Mouse (Mus musculus) limb, embryonic 10.5 days (tissue): ENCODE data around the gene 4930430F08Rik. TPM values are rescaled to one million over a fixed set of nuclear protein-coding genes. Genes with fewer than 3 reads are reported as not detected.
"Not testable (repeated sequence)": the region's sequence is repeated elsewhere in the genome, so short reads cannot be mapped to it uniquely, and the experiment has no call there.

Experiments
- DNase-seq: peaks from one replicate; pipeline ENCODE4 v3.0.0-alpha.2; 2017; ENCODE audit warnings: low spot score
- H3K27ac ChIP-seq: fragments of 300-500 bp; sonication (generic); 2 replicates; pipeline ENCODE4 v1.5.1; 2016; ENCODE audit warnings: mild to moderate bottlenecking
- H3K27me3 ChIP-seq: fragments of 300-500 bp; sonication (generic); 2 replicates; pipeline ENCODE4 v1.6.1; 2016; ENCODE audit warnings: low read depth, mild to moderate bottlenecking; ENCODE audit not compliant: poor library complexity, severe bottlenecking
- H3K36me3 ChIP-seq: fragments of 300-500 bp; sonication (generic); 2 replicates; pipeline ENCODE4 v1.6.1; 2016; ENCODE audit warnings: mild to moderate bottlenecking, moderate library complexity
- H3K4me1 ChIP-seq: fragments of 300-500 bp; sonication (generic); 2 replicates; pipeline ENCODE4 v1.6.1; 2016
- H3K4me3 ChIP-seq: fragments of 300-500 bp; sonication (generic); 2 replicates; pipeline ENCODE4 v1.5.1; 2016; ENCODE audit warnings: mild to moderate bottlenecking, moderate library complexity
- H3K9me3 ChIP-seq: fragments of 300-500 bp; sonication (generic); replicated peaks from 2 replicates; pipeline ENCODE4 v1.6.1; 2016; ENCODE audit warnings: mild to moderate bottlenecking
- WGBS: fragments of 180-500 bp; shearing (Covaris S2); methylation state at CpG from one replicate; pipeline ENCODE4 v1.1.7; 2016; 5-methylcytosine and 5-hydroxymethylcytosine counted together
- polyA plus RNA-seq: library from polyadenylated mRNA; unstranded; fragments of >200 nt; fragmentation: Nextera tagmentation; extraction: Ambion mirVana; gene quantifications from 2 replicates; pipeline ENCODE4 v1.2.1, GENCODE M21; 2016

Gene 4930430F08Rik
- polyA plus RNA-seq, 1 experiment from 2014 or later: 7.7 TPM

DNA sequence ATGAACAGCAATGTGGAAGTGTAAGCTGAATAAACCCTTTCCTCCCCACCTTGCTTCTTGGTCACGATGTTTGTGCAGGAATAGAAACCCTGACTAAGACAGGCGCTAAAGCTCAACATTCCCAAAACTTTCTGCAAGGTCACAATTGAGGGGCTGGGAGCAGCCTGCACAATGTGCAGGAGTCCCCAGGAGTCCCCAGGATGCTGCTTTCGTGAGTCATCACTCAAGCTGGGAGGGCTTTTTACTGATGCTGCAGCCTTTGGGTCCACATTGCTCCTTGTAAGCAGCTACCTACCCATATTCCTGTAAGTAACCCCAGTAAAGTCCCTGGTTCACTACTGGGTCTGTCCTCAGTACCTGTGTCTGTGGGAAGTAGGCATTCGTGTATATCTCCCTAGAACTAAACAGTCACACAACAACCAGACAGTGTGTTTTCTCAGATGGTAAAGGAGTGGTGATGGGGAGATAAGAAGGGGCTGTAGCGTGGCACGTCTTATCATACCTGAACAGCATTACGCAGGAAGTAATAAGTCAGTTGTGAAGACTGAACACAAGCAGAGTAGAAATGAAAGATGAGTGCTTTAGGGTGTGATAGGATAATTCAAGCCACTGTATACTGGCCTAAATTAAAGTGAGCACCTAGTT is 15.6 kb downstream of the 4930430F08Rik start:
- no peak for DNase-seq
- 91% methylated on average over 7 of the region's 7 CpGs for WGBS
- Histone ChIP-seq H3K9me3 (no peaks in the 10 kb centered on the region), H3K4me3 (no peak overlapping the region), H3K4me1 (no peaks in the 10 kb centered on the region), H3K27me3 (no peaks in the 10 kb centered on the region), H3K27ac (no peak overlapping the region), H3K36me3 (peaks cover 50% of the 10 kb centered on the region)

DNA sequence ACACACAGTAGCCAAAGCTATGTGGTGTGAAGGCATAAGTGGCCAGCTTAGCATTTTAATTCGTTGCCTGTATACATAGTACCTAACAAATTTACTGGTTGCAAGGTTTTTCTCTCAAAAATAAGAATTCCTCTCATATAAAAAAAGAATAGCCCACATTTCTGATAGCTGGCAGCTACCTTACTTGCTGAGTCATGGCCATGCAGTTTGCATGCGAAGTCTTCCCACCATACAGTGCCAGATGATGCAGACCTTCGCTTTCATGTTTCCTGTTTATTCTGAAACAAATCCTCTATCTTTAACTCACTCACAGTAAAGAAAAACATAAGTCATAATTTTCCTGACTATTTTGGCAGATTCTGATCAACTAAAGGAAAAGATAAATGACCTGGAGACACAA is 18.5 kb downstream of the 4930430F08Rik start:
- Histone ChIP-seq H3K4me1 (no peaks in the 10 kb centered on the region), H3K4me3 (no peak overlapping the region), H3K27ac (no peak overlapping the region), H3K36me3 (peaks cover 46% of the 10 kb centered on the region), H3K9me3 (no peaks in the 10 kb centered on the region), H3K27me3 (no peaks in the 10 kb centered on the region)
- WGBS: 91% methylated on average over 3 of the region's 3 CpGs
- DNase-seq: no peak

DNA sequence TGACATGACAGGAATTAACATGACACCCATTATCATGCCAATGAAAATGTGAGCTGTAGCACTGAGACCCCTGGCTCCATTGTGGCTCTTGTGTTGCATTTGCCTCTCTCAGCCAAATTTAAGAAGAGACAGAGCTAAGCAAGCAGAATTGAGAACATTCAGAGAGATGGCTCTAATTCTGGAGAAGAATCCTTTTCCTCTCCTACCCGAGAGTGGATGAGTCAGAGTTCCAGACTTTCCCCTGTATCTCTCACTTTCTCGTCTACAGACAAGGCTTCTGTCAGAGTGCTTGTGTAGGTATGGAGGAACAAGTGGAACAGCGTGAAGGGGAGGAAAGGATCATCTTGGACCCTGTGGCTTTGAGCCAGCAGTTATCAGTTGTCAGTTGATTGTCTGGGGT is 26.1 kb downstream of the 4930430F08Rik start:
- Histone ChIP-seq H3K4me3 (no peak overlapping the region), H3K27ac (no peak overlapping the region), H3K4me1 (no peaks in the 10 kb centered on the region), H3K36me3 (peaks cover 44% of the 10 kb centered on the region), H3K9me3 (no peaks in the 10 kb centered on the region), H3K27me3 (no peaks in the 10 kb centered on the region)
- WGBS: 92% methylated on average over 3 of the region's 3 CpGs
- DNase-seq: no peak

DNA sequence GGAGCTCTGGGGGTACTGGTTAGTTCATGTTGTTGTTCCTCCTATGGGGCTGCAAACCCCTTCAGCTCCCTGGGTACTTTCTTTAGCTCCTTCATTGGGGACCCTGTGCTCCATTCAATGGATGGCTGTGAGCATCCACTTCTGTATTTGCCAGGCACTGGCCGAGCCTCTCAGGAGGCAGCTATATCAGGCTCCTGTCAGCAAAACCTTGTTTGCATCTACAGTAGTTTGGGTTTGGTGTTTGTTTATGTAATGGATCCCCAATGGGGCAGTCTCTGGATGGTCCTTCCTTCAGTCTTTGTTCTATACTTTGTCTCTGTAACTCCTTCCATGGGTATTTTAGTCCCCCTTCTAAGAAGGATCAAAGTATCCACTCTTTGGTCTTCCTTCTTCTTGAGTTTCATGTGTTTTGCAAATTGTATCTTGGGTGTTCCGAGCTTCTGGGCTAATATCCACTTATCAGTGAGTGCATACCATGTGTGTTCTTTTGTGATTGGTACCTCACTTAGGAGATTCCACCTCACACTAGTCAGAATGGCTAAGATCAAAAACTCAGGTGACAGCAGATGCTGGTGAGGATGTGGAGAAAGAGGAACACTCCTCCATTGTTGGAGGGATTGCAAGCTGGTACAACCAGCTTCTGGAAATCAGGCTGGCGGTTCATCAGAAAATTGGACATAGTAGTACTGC is 29.9 kb downstream of the 4930430F08Rik start:
- not testable (repeated sequence) for H3K4me1 ChIP-seq, H3K27me3 ChIP-seq, H3K4me3 ChIP-seq, H3K27ac ChIP-seq, DNase-seq, H3K9me3 ChIP-seq
- 94% methylated on average over 3 of the region's 3 CpGs for WGBS
- H3K36me3 ChIP-seq: peaks cover 30% of the 10 kb centered on the region

GRCm38 (mm10) chr10:100556566-100557175 is 33.6 kb downstream of the 4930430F08Rik start:
- no peak overlapping the region for H3K27ac ChIP-seq
- H3K4me3 ChIP-seq: no peak overlapping the region
- H3K4me1 ChIP-seq: no peaks in the 10 kb centered on the region
- 87% methylated on average over 3 of the region's 3 CpGs for WGBS
- peaks cover 11% of the 10 kb centered on the region; the same call in 1 of the 2 replicates for H3K36me3 ChIP-seq
- H3K9me3 ChIP-seq: no peaks in the 10 kb centered on the region
- no peaks in the 10 kb centered on the region for H3K27me3 ChIP-seq
- DNase-seq: no peak

GRCm38 (mm10) chr10:100524499-100525390 is 65.5 kb downstream of the 4930430F08Rik start:
- DNase-seq: no peak
- Histone ChIP-seq H3K36me3 (peaks cover 24% of the 10 kb centered on the region), H3K4me3 (no peak overlapping the region), H3K27me3 (no peaks in the 10 kb centered on the region), H3K27ac (no peak overlapping the region), H3K4me1 (no peaks in the 10 kb centered on the region), H3K9me3 (no peaks in the 10 kb centered on the region)
- 94% methylated on average over 9 of the region's 9 CpGs for WGBS

DNA sequence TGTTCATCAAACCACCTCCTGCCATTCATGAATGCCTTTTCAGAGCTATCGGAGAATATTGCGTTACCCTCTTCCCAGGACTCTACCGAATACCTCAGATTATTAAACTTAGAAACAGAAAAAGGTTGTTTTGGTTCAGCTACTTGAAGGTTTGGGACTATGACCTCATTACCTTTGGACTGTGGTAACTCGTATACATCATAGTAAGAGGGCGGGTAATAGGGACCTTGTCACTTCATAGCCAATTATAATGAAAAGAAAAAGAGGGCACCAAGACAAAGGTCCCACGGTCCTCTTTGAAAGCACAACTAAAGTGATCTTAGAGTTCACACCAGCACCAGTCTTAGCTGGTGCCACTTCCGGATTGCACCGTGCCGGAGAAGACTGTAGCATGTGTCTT is 67.9 kb downstream of the 4930430F08Rik start:
- H3K27me3 ChIP-seq: no peaks in the 10 kb centered on the region
- WGBS: 92% methylated on average over 9 of the region's 9 CpGs
- H3K4me3 ChIP-seq: no peak overlapping the region
- no peak for DNase-seq
- H3K36me3 ChIP-seq: peaks cover 34% of the 10 kb centered on the region
- no peaks in the 10 kb centered on the region for H3K4me1 ChIP-seq
- H3K27ac ChIP-seq: no peak overlapping the region
- H3K9me3 ChIP-seq: no peaks in the 10 kb centered on the region

Other genes starting within 250 kb of the 4930430F08Rik start
- gene Gm4302, start 249.6 kb downstream of the 4930430F08Rik start, polyA plus RNA-seq: not detected in 2 replicates
- gene Gm4303, start 244.5 kb downstream of the 4930430F08Rik start, polyA plus RNA-seq: not detected in 2 replicates
- gene Gm4305, start 239.3 kb downstream of the 4930430F08Rik start, polyA plus RNA-seq: not detected in 2 replicates
- not detected in 2 replicates for gene Gm4307, start 229.1 kb downstream of the 4930430F08Rik start, polyA plus RNA-seq
- not detected in 2 replicates for gene Gm4312, start 207.9 kb downstream of the 4930430F08Rik start, polyA plus RNA-seq
- gene Tmtc3, start 103.1 kb downstream of the 4930430F08Rik start, polyA plus RNA-seq: 23.1 and 25.4 TPM in 2 replicates
- gene Cep290, start 102.9 kb downstream of the 4930430F08Rik start, polyA plus RNA-seq: 4.5 and 5.2 TPM in 2 replicates
- not detected in 2 replicates for gene 1700017N19Rik, start 61 bp upstream of the 4930430F08Rik start, polyA plus RNA-seq